Mouse (Mus musculus): Measurements from ENCODE around the gene Msantd3. TPM values are rescaled to one million over a fixed set of nuclear protein-coding genes. Genes with fewer than 3 reads are reported as not detected.

Gene Msantd3
- polyA plus RNA-seq, 1 experiment from 2014 or later, result 66.3 TPM

DNA sequence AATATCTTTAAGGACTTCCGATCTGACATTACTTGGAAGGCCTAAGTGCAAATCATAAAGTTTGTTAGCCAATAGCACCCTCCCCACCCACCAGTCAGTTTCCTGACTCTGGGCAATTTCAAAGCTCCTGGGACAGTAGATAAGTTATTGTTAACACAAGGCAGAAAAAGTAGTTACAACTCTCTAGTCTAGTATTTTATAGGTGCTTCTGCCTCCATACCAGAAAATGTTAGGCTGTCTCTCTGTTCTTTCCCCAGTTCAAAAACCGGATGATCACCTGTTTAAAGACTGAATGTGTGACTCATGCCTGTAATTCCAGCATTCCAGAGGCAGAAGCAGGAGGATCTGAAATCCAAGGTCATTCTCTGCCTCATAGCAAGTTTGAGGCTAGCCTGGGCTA, 1.2 kb upstream of the Msantd3 start:
- Histone ChIP-seq H3K9me3 (replicated peaks; ENCODE audit: control insufficient read depth, low read length) (no peaks in the 10 kb centered on the region), H3K4me1 (ENCODE audit: control insufficient read depth, insufficient read depth, low read length) (no peaks in the 10 kb centered on the region; the same call in none of the 2 replicates), H3K27ac (replicated peaks; ENCODE audit: low read depth, low read length) (no peak overlapping the region), H3K4me2 (ENCODE audit: low read depth, low read length) (no peak overlapping the region), H3K27me3 (ENCODE audit: control insufficient read depth, insufficient read depth, low read length) (no peaks in the 10 kb centered on the region), H3K9ac (replicated peaks; ENCODE audit: low read length) (no peak overlapping the region), H3K4me3 (ENCODE audit: low read depth, low read length) (no peak overlapping the region), H3K36me3 (replicated peaks; ENCODE audit: control insufficient read depth, insufficient read depth, low read depth, low read length) (no peaks in the 10 kb centered on the region)
- ATAC-seq (replicated peaks; ENCODE audit: insufficient number of reproducible peaks, low FRiP score, low TSS enrichment, low read depth) (no peak), DNase-seq (ENCODE audit: low spot score) (no peak)
- WGBS, result 88% methylated on average over 2 of the region's 2 CpGs

DNA sequence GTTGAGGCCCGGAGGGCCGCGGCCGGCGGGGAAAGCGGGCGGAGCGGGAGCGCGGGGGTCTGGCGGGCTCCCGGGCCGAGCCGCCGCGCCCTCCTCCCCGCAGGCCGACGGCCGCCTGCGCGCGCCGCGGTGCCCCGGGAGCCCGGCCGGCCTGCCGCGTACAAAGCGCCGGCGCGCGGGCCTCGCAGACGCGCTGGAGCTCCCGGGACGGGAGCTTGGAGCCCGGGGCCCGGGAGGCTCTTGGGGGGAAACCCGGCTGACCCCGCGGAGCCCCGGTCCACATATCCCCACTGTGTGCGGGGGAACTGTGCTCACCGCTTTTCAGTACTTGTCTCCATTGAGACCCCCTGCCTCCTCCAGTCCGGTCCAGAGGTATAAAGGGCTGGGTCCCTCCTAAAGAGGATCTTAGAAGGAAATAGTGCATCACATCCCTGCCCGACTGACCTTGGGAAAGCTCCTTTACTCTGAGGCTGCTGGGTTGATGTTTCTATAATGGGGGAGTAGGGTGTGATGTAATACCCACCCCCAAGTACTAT, 909 bp downstream of the Msantd3 start:
- WGBS, result under 1% methylated on average over 40 of the region's 50 CpGs
- peak overlapping the region; percentile 87 for H3K4me3 ChIP-seq (ENCODE audit: low read depth, low read length)
- H3K27ac ChIP-seq (replicated peaks; ENCODE audit: low read depth, low read length), result peak overlapping the region; percentile 90
- no peaks in the 10 kb centered on the region; the same call in none of the 2 replicates for H3K4me1 ChIP-seq (ENCODE audit: control insufficient read depth, insufficient read depth, low read length)
- H3K9ac ChIP-seq (replicated peaks; ENCODE audit: low read length), result peak overlapping the region; percentile 99
- peak; percentile 58; the same call in 1 of the 2 replicates for ATAC-seq (replicated peaks; ENCODE audit: insufficient number of reproducible peaks, low FRiP score, low TSS enrichment, low read depth)
- H3K27me3 ChIP-seq (ENCODE audit: control insufficient read depth, insufficient read depth, low read length), result no peaks in the 10 kb centered on the region
- H3K4me2 ChIP-seq (ENCODE audit: low read depth, low read length), result peak overlapping the region; percentile 79
- no peaks in the 10 kb centered on the region for H3K9me3 ChIP-seq (replicated peaks; ENCODE audit: control insufficient read depth, low read length)
- peak; percentile 59 for DNase-seq (ENCODE audit: low spot score)
- no peaks in the 10 kb centered on the region for H3K36me3 ChIP-seq (replicated peaks; ENCODE audit: control insufficient read depth, insufficient read depth, low read depth, low read length)

DNA sequence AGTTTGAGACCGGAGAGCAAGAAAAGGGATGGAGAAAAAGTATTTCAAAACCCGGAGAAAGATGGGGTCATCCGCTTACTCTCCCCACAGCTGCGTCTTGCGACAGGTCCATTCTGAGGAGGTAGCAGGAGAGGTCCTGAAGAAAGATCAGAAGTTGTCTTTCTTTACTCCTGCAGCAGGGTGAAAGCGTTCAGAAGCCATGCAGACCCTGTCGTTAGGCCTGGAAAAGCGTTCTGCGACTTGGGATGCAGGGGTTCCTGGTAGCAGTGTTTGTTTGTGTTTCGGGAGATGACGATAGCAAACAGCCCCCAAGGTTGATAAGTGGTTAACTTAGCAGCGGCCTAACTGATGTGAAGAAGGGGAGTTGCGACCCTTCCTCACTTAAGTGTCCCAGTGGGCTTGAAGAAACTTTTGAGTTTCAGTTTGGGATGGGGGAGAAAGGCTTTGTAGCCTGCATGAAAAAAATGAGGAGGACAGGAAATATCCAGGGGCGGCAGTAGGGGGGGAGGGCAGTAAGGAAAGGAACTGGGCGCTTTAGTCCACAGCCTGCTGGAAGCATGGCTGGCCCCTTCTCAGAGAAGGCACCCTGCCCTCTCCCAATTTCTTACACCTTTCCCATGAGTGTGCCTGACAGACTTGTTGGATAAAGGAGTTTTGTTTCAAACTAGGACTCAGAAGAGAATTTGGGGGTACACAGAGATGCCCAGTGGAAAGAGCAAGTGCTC, 2.0 kb downstream of the Msantd3 start:
- WGBS, result 2% methylated on average over 15 of the region's 15 CpGs
- Histone ChIP-seq H3K9ac (replicated peaks; ENCODE audit: low read length) (peak overlapping the region; percentile 99), H3K27ac (replicated peaks; ENCODE audit: low read depth, low read length) (no peak overlapping the region), H3K4me3 (ENCODE audit: low read depth, low read length) (peak overlapping the region; percentile 87), H3K27me3 (ENCODE audit: control insufficient read depth, insufficient read depth, low read length) (no peaks in the 10 kb centered on the region), H3K4me1 (ENCODE audit: control insufficient read depth, insufficient read depth, low read length) (peaks cover 3% of the 10 kb centered on the region), H3K36me3 (replicated peaks; ENCODE audit: control insufficient read depth, insufficient read depth, low read depth, low read length) (no peaks in the 10 kb centered on the region), H3K4me2 (ENCODE audit: low read depth, low read length) (peak overlapping the region; percentile 79), H3K9me3 (replicated peaks; ENCODE audit: control insufficient read depth, low read length) (no peaks in the 10 kb centered on the region)
- DNase-seq (ENCODE audit: low spot score) (peak; percentile 33), ATAC-seq (replicated peaks; ENCODE audit: insufficient number of reproducible peaks, low FRiP score, low TSS enrichment, low read depth) (no peak)

DNA sequence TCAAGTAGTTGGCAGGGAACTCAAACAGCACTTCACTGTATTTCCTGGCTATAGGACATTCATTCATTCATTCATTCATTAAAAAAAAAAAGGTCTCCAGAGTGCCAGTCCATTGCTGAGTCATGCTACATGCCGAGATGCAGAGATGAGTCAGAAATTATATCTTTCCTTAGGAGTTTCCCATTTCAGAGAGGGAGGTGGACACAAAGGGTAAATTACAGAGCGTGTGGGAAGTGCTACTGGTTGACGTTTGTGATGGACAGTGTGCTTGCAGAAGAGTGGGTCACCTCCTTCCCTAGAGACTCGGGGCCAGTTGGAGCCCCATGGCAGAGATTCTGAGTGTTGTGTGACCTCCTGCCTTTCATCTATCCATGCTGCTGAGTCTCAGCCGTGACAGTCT, 2.6 kb downstream of the Msantd3 start:
- peak overlapping the region; percentile 79; the same call in 1 of the 2 replicates for H3K4me2 ChIP-seq (ENCODE audit: low read depth, low read length)
- H3K4me3 ChIP-seq (ENCODE audit: low read depth, low read length), result no peak overlapping the region; the same call in none of the 2 replicates
- no peak for DNase-seq (ENCODE audit: low spot score)
- H3K27me3 ChIP-seq (ENCODE audit: control insufficient read depth, insufficient read depth, low read length), result no peaks in the 10 kb centered on the region
- WGBS, result 35% methylated on average over 5 of the region's 5 CpGs
- no peak overlapping the region for H3K27ac ChIP-seq (replicated peaks; ENCODE audit: low read depth, low read length)
- no peaks in the 10 kb centered on the region for H3K36me3 ChIP-seq (replicated peaks; ENCODE audit: control insufficient read depth, insufficient read depth, low read depth, low read length)
- no peak for ATAC-seq (replicated peaks; ENCODE audit: insufficient number of reproducible peaks, low FRiP score, low TSS enrichment, low read depth)
- no peak overlapping the region for H3K9ac ChIP-seq (replicated peaks; ENCODE audit: low read length)
- peaks cover 7% of the 10 kb centered on the region for H3K4me1 ChIP-seq (ENCODE audit: control insufficient read depth, insufficient read depth, low read length)
- no peaks in the 10 kb centered on the region for H3K9me3 ChIP-seq (replicated peaks; ENCODE audit: control insufficient read depth, low read length)

- Histone ChIP-seq H3K27ac (replicated peaks; ENCODE audit: low read depth, low read length) (no peak overlapping the region), H3K27me3 (ENCODE audit: control insufficient read depth, insufficient read depth, low read length) (no peaks in the 10 kb centered on the region), H3K9ac (replicated peaks; ENCODE audit: low read length) (no peak overlapping the region), H3K9me3 (replicated peaks; ENCODE audit: control insufficient read depth, low read length) (no peaks in the 10 kb centered on the region), H3K4me3 (ENCODE audit: low read depth, low read length) (no peak overlapping the region), H3K36me3 (replicated peaks; ENCODE audit: control insufficient read depth, insufficient read depth, low read depth, low read length) (no peaks in the 10 kb centered on the region), H3K4me2 (ENCODE audit: low read depth, low read length) (no peak overlapping the region), H3K4me1 (ENCODE audit: control insufficient read depth, insufficient read depth, low read length) (peaks cover 7% of the 10 kb centered on the region)
- ATAC-seq (replicated peaks; ENCODE audit: insufficient number of reproducible peaks, low FRiP score, low TSS enrichment, low read depth), result no peak
- DNase-seq (ENCODE audit: low spot score), result no peak
- 59% methylated on average over 6 of the region's 6 CpGs for WGBS
Observed at GRCm38 (mm10) chr4:48543071-48543865, 3.5 kb downstream of the Msantd3 start.

GRCm38 (mm10) chr4:48544141-48544540, 4.4 kb downstream of the Msantd3 start:
- Histone ChIP-seq H3K4me3 (ENCODE audit: low read depth, low read length) (no peak overlapping the region), H3K27ac (replicated peaks; ENCODE audit: low read depth, low read length) (no peak overlapping the region), H3K36me3 (replicated peaks; ENCODE audit: control insufficient read depth, insufficient read depth, low read depth, low read length) (no peaks in the 10 kb centered on the region), H3K9me3 (replicated peaks; ENCODE audit: control insufficient read depth, low read length) (no peaks in the 10 kb centered on the region), H3K27me3 (ENCODE audit: control insufficient read depth, insufficient read depth, low read length) (no peaks in the 10 kb centered on the region), H3K4me1 (ENCODE audit: control insufficient read depth, insufficient read depth, low read length) (peaks cover 7% of the 10 kb centered on the region), H3K4me2 (ENCODE audit: low read depth, low read length) (no peak overlapping the region), H3K9ac (replicated peaks; ENCODE audit: low read length) (no peak overlapping the region)
- 72% methylated on average over 8 of the region's 8 CpGs for WGBS
- no peak for DNase-seq (ENCODE audit: low spot score)
- ATAC-seq (replicated peaks; ENCODE audit: insufficient number of reproducible peaks, low FRiP score, low TSS enrichment, low read depth), result no peak

DNA sequence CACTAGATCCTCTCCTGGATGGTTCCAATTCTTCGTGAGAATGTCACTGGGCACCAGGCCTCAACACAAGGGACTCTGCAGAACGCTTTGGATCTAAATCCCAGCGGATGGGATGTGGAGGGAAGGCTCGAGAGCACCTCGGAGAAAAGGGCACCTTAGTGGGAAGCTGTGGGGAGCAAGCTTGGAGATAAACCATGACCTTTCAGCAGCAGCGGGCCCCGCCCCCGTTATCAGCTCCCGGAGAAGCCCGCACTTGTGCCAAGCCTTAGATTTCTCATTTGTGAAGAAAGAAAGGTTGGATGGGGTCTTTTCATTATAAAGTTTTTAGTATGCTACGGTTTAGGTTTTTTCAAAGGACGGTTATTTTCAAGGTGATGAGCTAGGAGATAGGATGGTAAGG, 6.2 kb downstream of the Msantd3 start:
- ATAC-seq (replicated peaks; ENCODE audit: insufficient number of reproducible peaks, low FRiP score, low TSS enrichment, low read depth) (no peak), DNase-seq (ENCODE audit: low spot score) (no peak)
- Histone ChIP-seq H3K4me1 (ENCODE audit: control insufficient read depth, insufficient read depth, low read length) (peaks cover 7% of the 10 kb centered on the region), H3K4me2 (ENCODE audit: low read depth, low read length) (no peak overlapping the region), H3K36me3 (replicated peaks; ENCODE audit: control insufficient read depth, insufficient read depth, low read depth, low read length) (no peaks in the 10 kb centered on the region), H3K9ac (replicated peaks; ENCODE audit: low read length) (no peak overlapping the region), H3K9me3 (replicated peaks; ENCODE audit: control insufficient read depth, low read length) (no peaks in the 10 kb centered on the region), H3K27me3 (ENCODE audit: control insufficient read depth, insufficient read depth, low read length) (no peaks in the 10 kb centered on the region), H3K4me3 (ENCODE audit: low read depth, low read length) (no peak overlapping the region), H3K27ac (replicated peaks; ENCODE audit: low read depth, low read length) (no peak overlapping the region)
- WGBS, result 54% methylated on average over 12 of the region's 12 CpGs
